Mouse (Mus musculus) small intestine, adult 10 weeks (tissue): Measurements from ENCODE around the gene Tmem41a. TPM values are rescaled to one million over a fixed set of nuclear protein-coding genes. Genes with fewer than 3 reads are reported as not detected.

Experiments used
- polyA plus RNA-seq: library from polyadenylated mRNA; stranded (reverse); fragments of 350-450 nt; fragmentation: Illumina TruSeq; extraction: RNeasy Lipid Tissue Mini Kit (QIAGEN cat#74804); gene quantifications from one replicate; pipeline ENCODE4 v1.2.3, GENCODE M21; 2014; ENCODE audit warnings: low replicate concordance

The Tmem41a gene
- 25.8 TPM for polyA plus RNA-seq

GRCm38 (mm10) chr16:21946761-21947715 is at the start of gene Tmem41a:
Gene Tmem41a, minus strand, starts transcription at chr16:21947552.

DNA sequence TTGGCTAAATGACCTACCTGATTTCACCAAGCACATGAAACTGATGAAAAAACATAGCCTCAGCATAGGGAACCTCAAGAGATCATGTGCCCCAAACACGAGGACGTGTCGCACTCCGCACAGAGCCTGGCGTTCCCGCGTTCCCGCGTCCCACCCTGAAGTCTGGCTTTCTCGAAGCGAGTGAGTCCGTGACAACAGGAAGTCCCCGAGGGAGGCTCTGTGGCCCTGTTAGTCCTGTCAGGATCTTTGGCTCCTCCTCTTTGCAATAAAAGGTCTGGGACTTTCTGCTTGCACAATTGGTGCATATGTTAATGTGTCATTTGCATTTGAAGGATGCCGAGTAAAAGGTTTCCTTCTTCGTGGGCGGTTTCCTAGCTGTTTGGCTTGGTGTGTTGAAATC is 48.0 kb upstream of the Tmem41a start, which contains the start of gene Liph:
TSS of gene Liph (minus strand) at position 360 of the 400 bp plus-strand sequence.

Other genes with a start within 250 kb of the Tmem41a start
- 223 TPM for gene Ehhadh, start 159.7 kb downstream of the Tmem41a start, polyA plus RNA-seq
- 21.2 TPM for gene Map3k13, start 153.2 kb downstream of the Tmem41a start, polyA plus RNA-seq
- gene Liph, start 48.1 kb upstream of the Tmem41a start, polyA plus RNA-seq, result 27.1 TPM
- gene Senp2, start 61.9 kb upstream of the Tmem41a start, polyA plus RNA-seq, result 76.6 TPM
- 24.1 TPM for gene Igf2bp2, start 215.7 kb upstream of the Tmem41a start, polyA plus RNA-seq